Mouse (Mus musculus): ENCODE data around the gene Fkbp15.

Fkbp15 gene

DNA sequence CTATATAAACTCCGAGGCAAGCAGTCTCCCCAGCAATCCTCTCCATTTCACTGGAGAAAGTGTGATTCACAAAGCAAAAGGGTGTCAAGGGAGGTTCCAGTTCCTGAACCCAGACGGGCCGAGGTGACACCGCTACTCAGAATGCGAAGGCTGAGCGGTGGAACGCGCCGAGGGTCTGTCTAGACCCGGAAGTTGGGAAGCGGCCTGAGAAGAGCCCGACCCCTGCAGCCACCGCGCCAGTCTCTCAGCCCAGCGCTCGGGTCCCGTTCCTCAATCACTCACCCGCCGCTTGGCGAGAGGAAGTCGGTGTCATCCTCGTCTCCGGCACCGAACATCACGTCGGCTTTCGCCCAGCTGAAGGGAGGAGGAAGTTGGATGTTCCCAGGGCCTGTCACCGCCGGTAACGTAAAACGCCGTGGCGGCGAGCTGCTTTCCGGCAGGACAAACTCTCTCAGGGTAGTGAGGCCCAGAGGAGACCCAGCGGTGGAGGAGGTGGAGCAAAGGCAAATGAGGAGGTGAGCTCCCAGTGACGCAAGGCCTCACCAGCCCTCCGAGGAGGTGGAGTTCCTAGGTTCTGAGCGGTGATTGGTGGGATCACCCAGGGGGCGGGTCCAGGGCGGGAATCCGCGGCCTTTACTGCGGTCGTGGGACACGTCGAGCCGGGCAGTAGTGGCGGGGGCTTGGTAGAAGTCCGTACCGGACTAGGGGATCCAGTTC lies at the start of gene Fkbp15, which contains the start of gene Slc31a1:
TSS of gene Fkbp15 (minus strand) at position 461 of the 717 bp plus-strand sequence.
TSS of gene Slc31a1 (plus strand) at position 640 of the 717 bp plus-strand sequence.
- peak; percentile 97 for DNase-seq (ENCODE audit: extremely low read depth, low read depth)

DNA sequence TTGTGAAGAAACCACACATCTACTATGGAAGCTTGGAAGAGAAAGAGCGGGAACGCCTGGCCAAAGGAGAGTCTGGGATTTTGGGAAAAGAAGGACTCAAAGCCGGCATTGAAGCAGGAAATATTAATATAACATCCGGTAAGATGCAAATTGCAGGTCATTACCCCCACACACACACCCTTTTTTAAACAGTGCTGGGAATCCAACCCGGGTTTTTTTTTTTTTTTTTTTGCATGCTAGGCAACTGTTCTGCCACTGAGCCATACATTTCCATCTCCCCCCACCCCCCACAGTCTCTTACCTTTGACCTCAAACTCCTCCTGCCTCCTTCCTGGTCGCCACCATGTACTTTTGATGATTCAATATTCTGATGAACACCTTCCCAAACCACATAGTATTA lies 49.3 kb upstream of the Fkbp15 start:
- no peak for DNase-seq (ENCODE audit: extremely low read depth, low read depth)

- peak; percentile 98 for DNase-seq (ENCODE audit: extremely low read depth, low read depth)
These were observed 48.4 kb upstream of the Fkbp15 start, which contains the start of the genes Cdc26 and Prpf4 for GRCm38 (mm10) chr4:62408601-62409282. Gene Cdc26, minus strand, starts transcription at chr4:62408642. Gene Prpf4, plus strand, starts transcription at chr4:62408797.

- DNase-seq (ENCODE audit: extremely low read depth, low read depth): peak; percentile 63
These were observed 47.6 kb upstream of the Fkbp15 start for GRCm38 (mm10) chr4:62407730-62408582.

GRCm38 (mm10) chr4:62406133-62406532 lies 45.8 kb upstream of the Fkbp15 start:
- DNase-seq (ENCODE audit: extremely low read depth, low read depth): no peak

DNA sequence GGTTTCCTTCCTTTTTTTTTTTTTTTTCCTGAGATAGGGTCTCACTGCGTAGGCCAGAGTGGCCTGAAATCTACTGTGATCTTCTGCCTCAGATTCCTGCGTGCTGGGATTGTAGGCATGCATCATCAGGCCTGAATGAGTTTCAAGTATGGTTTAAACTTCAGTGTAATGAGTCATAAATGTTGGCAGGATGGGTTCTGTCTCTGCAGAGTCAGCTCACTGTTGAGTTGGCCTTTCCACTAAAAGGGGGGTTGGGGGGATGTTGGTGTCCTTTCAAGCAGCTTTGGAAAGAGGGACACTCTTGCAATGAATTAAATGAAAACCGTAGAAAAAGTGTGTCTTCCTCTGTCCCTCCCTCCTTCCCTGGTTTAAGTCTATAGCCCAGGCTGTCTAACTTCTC lies 38.6 kb upstream of the Fkbp15 start:
- DNase-seq (ENCODE audit: extremely low read depth, low read depth): no peak

DNA sequence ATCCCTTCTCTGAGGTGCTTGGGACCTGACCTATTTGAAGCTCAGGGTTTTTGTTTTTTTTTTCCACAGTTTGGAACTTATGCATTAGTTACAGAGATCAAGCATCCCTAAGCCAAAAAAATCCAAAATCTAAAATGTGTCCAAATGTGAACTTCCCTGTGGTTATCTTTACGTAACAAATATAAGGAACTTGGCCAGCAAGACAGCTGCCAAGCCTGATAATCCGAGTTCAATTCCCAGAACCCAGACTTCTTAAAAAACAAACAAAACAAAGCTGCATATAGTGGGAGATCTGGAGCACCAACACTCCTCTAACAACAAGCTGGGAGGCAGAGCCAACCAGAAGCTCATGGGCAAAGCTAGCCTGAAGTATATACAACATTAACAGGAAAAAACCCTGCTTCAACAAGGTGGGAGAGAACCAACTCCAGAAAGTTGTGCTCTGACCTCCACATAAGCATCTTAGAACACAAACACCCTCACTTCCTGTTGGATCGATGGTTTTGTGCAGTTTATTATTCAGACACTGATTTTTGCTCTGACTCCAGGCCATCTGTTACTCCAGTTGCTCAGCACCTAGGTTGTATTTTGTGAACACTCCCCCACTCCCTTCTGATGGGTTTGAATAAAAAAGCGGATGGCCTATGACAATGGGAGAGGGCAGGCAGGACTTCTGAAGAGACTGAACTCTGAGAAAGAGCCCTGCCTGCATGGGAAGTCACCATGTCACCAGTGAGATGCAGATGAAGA lies 37.4 kb upstream of the Fkbp15 start:
- DNase-seq (ENCODE audit: extremely low read depth, low read depth): peak; percentile 51

GRCm38 (mm10) chr4:62395806-62396205 lies 35.5 kb upstream of the Fkbp15 start:
- DNase-seq (ENCODE audit: extremely low read depth, low read depth): no peak

DNA sequence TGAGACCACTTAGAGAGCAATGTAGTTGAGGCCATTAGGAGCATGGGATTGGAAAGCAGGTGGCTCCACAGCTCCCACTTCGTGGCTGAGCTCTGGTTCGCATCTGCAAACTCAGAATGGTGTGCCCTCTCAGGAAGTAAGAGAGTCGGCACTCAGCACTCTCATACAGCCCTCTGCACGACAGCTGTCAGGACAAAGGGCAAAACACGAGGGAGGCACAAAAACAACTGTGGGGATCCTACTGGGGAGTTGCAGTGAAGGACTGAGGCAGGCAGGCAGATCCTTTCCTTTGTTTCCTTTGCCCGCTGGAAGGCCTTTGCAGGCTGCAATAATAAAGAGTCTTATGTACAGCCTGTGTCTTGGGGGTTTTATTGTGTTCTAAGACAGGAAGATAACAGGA lies 33.1 kb upstream of the Fkbp15 start:
- DNase-seq (ENCODE audit: extremely low read depth, low read depth): no peak

DNA sequence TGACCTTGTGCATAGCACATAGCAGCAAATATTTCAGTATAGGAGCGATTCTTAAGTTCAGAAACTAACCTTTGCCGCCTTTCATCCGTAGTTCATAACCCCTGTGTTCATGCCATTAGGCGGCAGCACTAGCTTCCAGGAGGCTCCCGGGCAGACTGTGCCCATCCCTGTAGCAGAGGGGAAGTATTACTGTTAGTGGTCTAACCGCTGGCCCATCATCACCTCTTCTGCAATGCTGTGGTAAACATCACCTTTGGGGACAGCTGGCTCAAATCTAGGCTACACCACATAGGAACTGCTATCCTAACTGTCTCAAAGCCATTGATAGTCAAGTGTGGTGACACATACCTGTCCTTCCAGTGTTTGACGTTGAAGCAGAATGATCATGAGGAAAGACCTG lies 31.5 kb upstream of the Fkbp15 start:
- DNase-seq (ENCODE audit: extremely low read depth, low read depth): no peak

- no peak for DNase-seq (ENCODE audit: extremely low read depth, low read depth)
These were observed 29.5 kb upstream of the Fkbp15 start for GRCm38 (mm10) chr4:62389592-62390512.

DNA sequence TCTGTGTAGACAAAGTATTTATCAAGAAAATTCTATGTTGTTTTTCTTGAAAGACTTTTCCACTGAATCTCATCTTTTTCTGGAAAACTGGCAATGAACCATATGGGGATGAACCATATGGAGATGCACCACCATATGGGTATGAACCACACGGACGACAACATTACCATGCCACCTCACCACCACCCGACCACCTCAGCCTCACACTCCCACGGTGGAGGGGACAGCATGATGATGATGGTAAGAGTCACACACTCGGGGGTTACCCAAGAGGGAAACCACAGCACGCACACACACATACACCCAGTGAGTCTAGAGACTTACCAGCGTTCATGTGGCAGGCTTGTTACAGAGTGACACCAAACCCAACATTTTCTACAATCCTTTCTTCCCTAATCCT lies 25.1 kb upstream of the Fkbp15 start:
- no peak for DNase-seq (ENCODE audit: extremely low read depth, low read depth)

- no peak for DNase-seq (ENCODE audit: extremely low read depth, low read depth)
These were observed 23.8 kb upstream of the Fkbp15 start for GRCm38 (mm10) chr4:62384159-62384558.

DNA sequence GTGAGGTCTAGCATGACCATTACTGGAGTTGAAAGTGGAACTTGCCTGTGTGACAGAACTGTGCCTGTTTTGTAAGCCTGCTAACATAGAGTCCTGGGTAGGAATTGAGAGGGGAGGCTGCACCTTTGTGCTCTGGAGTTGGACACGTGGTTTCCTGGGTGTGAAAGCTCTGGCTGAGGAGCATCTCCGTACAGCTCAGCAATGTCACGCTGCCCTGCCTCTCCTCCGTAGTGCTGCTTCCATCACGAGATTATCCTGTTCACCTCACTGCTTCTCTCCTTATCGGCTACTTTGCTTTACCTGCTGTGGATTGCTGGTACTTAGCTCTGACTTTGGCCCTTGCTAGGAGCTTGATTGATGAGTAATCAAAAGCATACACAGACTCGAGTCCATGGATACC lies 23.4 kb upstream of the Fkbp15 start:
- DNase-seq (ENCODE audit: extremely low read depth, low read depth): no peak

DNA sequence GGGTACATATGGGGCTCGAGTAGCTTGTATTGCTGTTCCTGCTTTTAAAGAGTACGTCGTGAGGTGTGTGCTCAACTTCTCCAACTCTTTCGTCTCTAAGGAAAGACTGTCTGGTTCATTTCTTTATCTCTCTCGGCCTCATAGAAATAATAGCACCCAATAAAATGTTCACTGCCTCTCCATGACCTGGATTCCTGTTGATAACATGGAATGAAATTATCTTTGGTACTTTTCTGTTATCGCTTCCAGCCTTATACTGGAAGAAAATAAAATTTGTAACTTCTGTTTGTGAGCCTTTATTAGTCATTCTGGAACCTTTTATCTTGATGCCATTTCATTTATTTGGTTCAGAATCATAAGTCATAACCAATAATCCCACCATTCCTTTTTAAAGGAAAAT lies 22.9 kb upstream of the Fkbp15 start:
- no peak for DNase-seq (ENCODE audit: extremely low read depth, low read depth)

- no peak for DNase-seq (ENCODE audit: extremely low read depth, low read depth)
These were observed 19.5 kb upstream of the Fkbp15 start for GRCm38 (mm10) chr4:62379724-62380381.

- DNase-seq (ENCODE audit: extremely low read depth, low read depth): no peak
These were observed 15.8 kb upstream of the Fkbp15 start for GRCm38 (mm10) chr4:62376123-62376522.

GRCm38 (mm10) chr4:62374342-62374741 lies 14.0 kb upstream of the Fkbp15 start:
- no peak for DNase-seq (ENCODE audit: extremely low read depth, low read depth)

GRCm38 (mm10) chr4:62373668-62374067 lies 13.3 kb upstream of the Fkbp15 start:
- DNase-seq (ENCODE audit: extremely low read depth, low read depth): no peak
